Mouse (Mus musculus): ENCODE data around the gene Gm20388. TPM values are rescaled to one million over a fixed set of nuclear protein-coding genes. Genes with fewer than 3 reads are reported as not detected.

Gm20388 gene
- polyA plus RNA-seq, 1 experiment from 2014 or later = not detected

GRCm38 (mm10) chr8:120411059-120411458 is 500.4 kb downstream of the Gm20388 start:
- Histone ChIP-seq H3K4me3 (ENCODE audit: low read depth, low read length) (no peak overlapping the region), H3K27me3 (ENCODE audit: control insufficient read depth, insufficient read depth, low read length) (0 out of 2 replicates have a peak, but pooled peaks cover 2% of the 10 kb centered on the region), H3K4me2 (ENCODE audit: low read depth, severe bottlenecking) (no peak overlapping the region), H3K27ac (replicated peaks; ENCODE audit: low read depth, low read length) (no peak overlapping the region), H3K36me3 (ENCODE audit: control insufficient read depth, insufficient read depth, low read length) (no peaks in the 10 kb centered on the region), H3K4me1 (ENCODE audit: control insufficient read depth, insufficient read depth, low read length) (peaks cover 79% of the 10 kb centered on the region), H3K9ac (ENCODE audit: low read length) (no peak overlapping the region; the same call in 1 of the 2 replicates), H3K9me3 (ENCODE audit: control insufficient read depth, low read length) (no peaks in the 10 kb centered on the region)
- DNase-seq (ENCODE audit: low spot score) = no peak
- ATAC-seq (ENCODE audit: insufficient number of reproducible peaks, low FRiP score, low TSS enrichment, low read depth) = no peak
- WGBS = 74% methylated on average over 14 of the region's 14 CpGs

GRCm38 (mm10) chr8:120411862-120412261 is 501.2 kb downstream of the Gm20388 start:
- no peak for DNase-seq (ENCODE audit: low spot score)
- Histone ChIP-seq H3K9ac (ENCODE audit: low read length) (no peak overlapping the region), H3K4me3 (ENCODE audit: low read depth, low read length) (no peak overlapping the region), H3K9me3 (ENCODE audit: control insufficient read depth, low read length) (no peaks in the 10 kb centered on the region), H3K27me3 (ENCODE audit: control insufficient read depth, insufficient read depth, low read length) (0 out of 2 replicates have a peak, but pooled peaks cover 2% of the 10 kb centered on the region), H3K4me2 (ENCODE audit: low read depth, severe bottlenecking) (no peak overlapping the region), H3K36me3 (ENCODE audit: control insufficient read depth, insufficient read depth, low read length) (no peaks in the 10 kb centered on the region), H3K27ac (replicated peaks; ENCODE audit: low read depth, low read length) (no peak overlapping the region), H3K4me1 (ENCODE audit: control insufficient read depth, insufficient read depth, low read length) (peaks cover 83% of the 10 kb centered on the region)
- ATAC-seq (ENCODE audit: insufficient number of reproducible peaks, low FRiP score, low TSS enrichment, low read depth) = no peak
- 38% methylated on average over 8 of the region's 8 CpGs for WGBS

GRCm38 (mm10) chr8:120412357-120412756 is 501.7 kb downstream of the Gm20388 start:
- ATAC-seq (ENCODE audit: insufficient number of reproducible peaks, low FRiP score, low TSS enrichment, low read depth) (no peak), DNase-seq (ENCODE audit: low spot score) (no peak)
- 0 out of 2 replicates have a peak, but pooled peaks cover 2% of the 10 kb centered on the region for H3K27me3 ChIP-seq (ENCODE audit: control insufficient read depth, insufficient read depth, low read length)
- peaks cover 83% of the 10 kb centered on the region for H3K4me1 ChIP-seq (ENCODE audit: control insufficient read depth, insufficient read depth, low read length)
- WGBS = 94% methylated on average over 4 of the region's 4 CpGs
- no peak overlapping the region for H3K9ac ChIP-seq (ENCODE audit: low read length)
- H3K36me3 ChIP-seq (ENCODE audit: control insufficient read depth, insufficient read depth, low read length) = no peaks in the 10 kb centered on the region
- H3K4me2 ChIP-seq (ENCODE audit: low read depth, severe bottlenecking) = no peak overlapping the region
- no peaks in the 10 kb centered on the region for H3K9me3 ChIP-seq (ENCODE audit: control insufficient read depth, low read length)
- no peak overlapping the region for H3K4me3 ChIP-seq (ENCODE audit: low read depth, low read length)
- H3K27ac ChIP-seq (replicated peaks; ENCODE audit: low read depth, low read length) = no peak overlapping the region

DNA sequence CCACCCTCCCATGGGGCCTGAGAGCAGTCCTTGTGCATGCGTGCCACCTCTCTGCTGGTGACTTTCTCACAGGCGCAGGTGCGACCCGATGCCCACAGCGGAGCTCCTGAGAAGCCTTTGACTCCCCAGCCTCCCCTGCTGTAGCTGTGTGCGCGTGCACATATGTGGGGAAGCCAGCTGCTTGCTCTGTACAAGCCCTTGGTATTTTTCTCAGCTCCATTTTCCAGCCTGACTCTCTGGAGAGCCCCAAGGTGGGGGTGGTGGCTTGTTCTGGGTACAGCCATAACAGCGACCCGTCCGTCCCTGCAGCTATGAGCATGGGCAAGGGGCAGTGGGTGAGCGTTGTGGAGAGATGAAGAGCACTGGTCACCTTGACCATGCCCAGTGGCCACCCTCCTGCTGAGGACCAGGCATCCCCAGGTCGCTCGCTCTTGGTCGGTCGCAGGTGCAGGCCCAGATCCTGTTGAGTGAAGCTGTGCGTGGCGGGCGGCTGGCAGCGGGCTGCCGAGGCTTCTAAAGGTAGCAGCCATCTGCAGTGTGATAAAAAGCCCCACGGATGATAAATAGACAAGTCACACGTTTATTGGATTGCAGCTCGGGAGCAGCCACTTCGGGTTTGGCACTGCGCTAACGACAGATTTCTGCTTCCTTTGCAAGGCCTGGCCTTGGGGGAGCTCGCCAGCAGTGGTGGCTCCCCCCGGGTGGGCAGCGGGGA is 502.4 kb downstream of the Gm20388 start:
- H3K9ac ChIP-seq (ENCODE audit: low read length) = no peak overlapping the region
- H3K4me3 ChIP-seq (ENCODE audit: low read depth, low read length) = no peak overlapping the region
- no peak for ATAC-seq (ENCODE audit: insufficient number of reproducible peaks, low FRiP score, low TSS enrichment, low read depth)
- DNase-seq (ENCODE audit: low spot score) = no peak
- H3K4me2 ChIP-seq (ENCODE audit: low read depth, severe bottlenecking) = no peak overlapping the region
- H3K4me1 ChIP-seq (ENCODE audit: control insufficient read depth, insufficient read depth, low read length) = peaks cover 83% of the 10 kb centered on the region
- no peaks in the 10 kb centered on the region for H3K9me3 ChIP-seq (ENCODE audit: control insufficient read depth, low read length)
- WGBS = 59% methylated on average over 29 of the region's 29 CpGs
- no peak overlapping the region for H3K27ac ChIP-seq (replicated peaks; ENCODE audit: low read depth, low read length)
- no peaks in the 10 kb centered on the region for H3K36me3 ChIP-seq (ENCODE audit: control insufficient read depth, insufficient read depth, low read length)
- 0 out of 2 replicates have a peak, but pooled peaks cover 2% of the 10 kb centered on the region for H3K27me3 ChIP-seq (ENCODE audit: control insufficient read depth, insufficient read depth, low read length)

GRCm38 (mm10) chr8:120413626-120413988 is 503.0 kb downstream of the Gm20388 start:
- H3K9ac ChIP-seq (ENCODE audit: low read length) = no peak overlapping the region
- ATAC-seq (ENCODE audit: insufficient number of reproducible peaks, low FRiP score, low TSS enrichment, low read depth) = no peak
- no peak for DNase-seq (ENCODE audit: low spot score)
- H3K27ac ChIP-seq (replicated peaks; ENCODE audit: low read depth, low read length) = no peak overlapping the region
- WGBS = 66% methylated on average over 6 of the region's 6 CpGs
- H3K4me2 ChIP-seq (ENCODE audit: low read depth, severe bottlenecking) = no peak overlapping the region
- 0 out of 2 replicates have a peak, but pooled peaks cover 2% of the 10 kb centered on the region for H3K27me3 ChIP-seq (ENCODE audit: control insufficient read depth, insufficient read depth, low read length)
- no peak overlapping the region for H3K4me3 ChIP-seq (ENCODE audit: low read depth, low read length)
- H3K36me3 ChIP-seq (ENCODE audit: control insufficient read depth, insufficient read depth, low read length) = no peaks in the 10 kb centered on the region
- peaks cover 83% of the 10 kb centered on the region for H3K4me1 ChIP-seq (ENCODE audit: control insufficient read depth, insufficient read depth, low read length)
- H3K9me3 ChIP-seq (ENCODE audit: control insufficient read depth, low read length) = no peaks in the 10 kb centered on the region

GRCm38 (mm10) chr8:120414216-120414615 is 503.6 kb downstream of the Gm20388 start:
- no peak overlapping the region for H3K4me2 ChIP-seq (ENCODE audit: low read depth, severe bottlenecking)
- 84% methylated on average over 4 of the region's 4 CpGs for WGBS
- no peak overlapping the region for H3K4me3 ChIP-seq (ENCODE audit: low read depth, low read length)
- H3K27me3 ChIP-seq (ENCODE audit: control insufficient read depth, insufficient read depth, low read length) = 0 out of 2 replicates have a peak, but pooled peaks cover 2% of the 10 kb centered on the region
- no peak overlapping the region for H3K9ac ChIP-seq (ENCODE audit: low read length)
- H3K9me3 ChIP-seq (ENCODE audit: control insufficient read depth, low read length) = no peaks in the 10 kb centered on the region
- no peak overlapping the region for H3K27ac ChIP-seq (replicated peaks; ENCODE audit: low read depth, low read length)
- DNase-seq (ENCODE audit: low spot score) = no peak
- no peak for ATAC-seq (ENCODE audit: insufficient number of reproducible peaks, low FRiP score, low TSS enrichment, low read depth)
- H3K4me1 ChIP-seq (ENCODE audit: control insufficient read depth, insufficient read depth, low read length) = peaks cover 80% of the 10 kb centered on the region
- H3K36me3 ChIP-seq (ENCODE audit: control insufficient read depth, insufficient read depth, low read length) = no peaks in the 10 kb centered on the region

- peaks cover 71% of the 10 kb centered on the region for H3K4me1 ChIP-seq (ENCODE audit: control insufficient read depth, insufficient read depth, low read length)
- H3K9ac ChIP-seq (ENCODE audit: low read length) = no peak overlapping the region
- 66% methylated on average over 9 of the region's 11 CpGs for WGBS
These were observed 504.8 kb downstream of the Gm20388 start for GRCm38 (mm10) chr8:120415474-120415873.

DNA sequence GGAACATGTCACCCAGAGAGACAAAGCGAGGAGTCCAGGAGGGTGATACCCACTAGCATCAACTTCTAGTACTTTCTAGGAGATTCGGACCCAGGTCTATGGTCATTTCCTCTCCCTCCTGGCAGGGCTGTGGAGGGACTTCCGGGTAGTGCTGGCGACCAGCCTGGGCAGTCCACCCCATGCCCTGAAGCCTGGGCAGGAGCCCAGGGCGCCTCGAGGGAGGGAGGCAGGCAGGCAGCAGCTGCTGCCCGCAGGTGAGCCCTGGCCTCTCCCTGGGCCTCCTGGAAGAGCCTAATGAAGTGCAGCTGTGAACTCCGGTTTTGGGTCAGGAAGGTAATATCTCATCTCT is 505.5 kb downstream of the Gm20388 start:
- Histone ChIP-seq H3K36me3 (ENCODE audit: control insufficient read depth, insufficient read depth, low read length) (no peaks in the 10 kb centered on the region), H3K9ac (ENCODE audit: low read length) (peak overlapping the region; percentile 13; the same call in 1 of the 2 replicates), H3K4me2 (ENCODE audit: low read depth, severe bottlenecking) (peak overlapping the region; percentile 43), H3K27me3 (ENCODE audit: control insufficient read depth, insufficient read depth, low read length) (0 out of 2 replicates have a peak, but pooled peaks cover 2% of the 10 kb centered on the region), H3K9me3 (ENCODE audit: control insufficient read depth, low read length) (no peaks in the 10 kb centered on the region), H3K4me3 (ENCODE audit: low read depth, low read length) (peak overlapping the region; percentile 7; the same call in 1 of the 2 replicates), H3K4me1 (ENCODE audit: control insufficient read depth, insufficient read depth, low read length) (peaks cover 66% of the 10 kb centered on the region), H3K27ac (replicated peaks; ENCODE audit: low read depth, low read length) (peak overlapping the region; percentile 94)
- WGBS = 16% methylated on average over 8 of the region's 8 CpGs
- no peak for DNase-seq (ENCODE audit: low spot score)
- ATAC-seq (ENCODE audit: insufficient number of reproducible peaks, low FRiP score, low TSS enrichment, low read depth) = no peak; the same call in 1 of the 2 replicates

More at GRCm38 (mm10) chr8:120415474-120415873, 504.8 kb downstream of the Gm20388 start:
- Histone ChIP-seq H3K27ac (replicated peaks; ENCODE audit: low read depth, low read length) (no peak overlapping the region), H3K27me3 (ENCODE audit: control insufficient read depth, insufficient read depth, low read length) (0 out of 2 replicates have a peak, but pooled peaks cover 2% of the 10 kb centered on the region), H3K4me2 (ENCODE audit: low read depth, severe bottlenecking) (no peak overlapping the region), H3K4me3 (ENCODE audit: low read depth, low read length) (no peak overlapping the region), H3K36me3 (ENCODE audit: control insufficient read depth, insufficient read depth, low read length) (no peaks in the 10 kb centered on the region), H3K9me3 (ENCODE audit: control insufficient read depth, low read length) (no peaks in the 10 kb centered on the region)
- DNase-seq (ENCODE audit: low spot score) (no peak), ATAC-seq (ENCODE audit: insufficient number of reproducible peaks, low FRiP score, low TSS enrichment, low read depth) (no peak)
